Mouse (Mus musculus) ES-CJ7 (cell line): ENCODE measurements around the gene Rassf10.
"Not testable (repeated sequence)": the region's sequence is repeated elsewhere in the genome, so short reads cannot be mapped to it uniquely, and the experiment has no call there.

Source experiments
- DNase-seq: peaks from one replicate; pipeline ENCODE4 v3.0.0; 2011; ENCODE audit warnings: low read depth, low spot score

Gene Rassf10

GRCm38 (mm10) chr7:112953777-112954291, at the start of gene Rassf10:
TSS of gene Rassf10 (plus strand) at chr7:112953962.
- peak; percentile 73 for DNase-seq

GRCm38 (mm10) chr7:112906848-112907247, 46.9 kb upstream of the Rassf10 start:
- DNase-seq, result no peak

- DNase-seq, result no peak
These were observed 46.3 kb upstream of the Rassf10 start for GRCm38 (mm10) chr7:112907468-112907867.

- DNase-seq, result no peak
These were observed 44.6 kb upstream of the Rassf10 start for GRCm38 (mm10) chr7:112909164-112909563.

GRCm38 (mm10) chr7:112912969-112913368, 40.8 kb upstream of the Rassf10 start:
- DNase-seq, result no peak

GRCm38 (mm10) chr7:112915571-112915970, 38.2 kb upstream of the Rassf10 start:
- no peak for DNase-seq

- DNase-seq, result no peak
These were observed 36.0 kb upstream of the Rassf10 start for GRCm38 (mm10) chr7:112917613-112918278.

- peak; percentile 20 for DNase-seq
These were observed 35.3 kb upstream of the Rassf10 start for GRCm38 (mm10) chr7:112918279-112918991.

- DNase-seq, result peak; percentile 67
These were observed 33.9 kb upstream of the Rassf10 start for GRCm38 (mm10) chr7:112919845-112920244.

GRCm38 (mm10) chr7:112922801-112923200, 31.0 kb upstream of the Rassf10 start:
- DNase-seq, result no peak

- DNase-seq, result no peak
These were observed 30.1 kb upstream of the Rassf10 start for GRCm38 (mm10) chr7:112923712-112924111.

GRCm38 (mm10) chr7:112930669-112931068, 23.1 kb upstream of the Rassf10 start:
- no peak for DNase-seq

GRCm38 (mm10) chr7:112935876-112936275, 17.9 kb upstream of the Rassf10 start:
- DNase-seq, result not testable (repeated sequence)

- DNase-seq, result no peak
These were observed 16.7 kb upstream of the Rassf10 start for GRCm38 (mm10) chr7:112937089-112937488.

- DNase-seq, result no peak
These were observed 14.8 kb upstream of the Rassf10 start for GRCm38 (mm10) chr7:112938959-112939358.

GRCm38 (mm10) chr7:112942567-112942966, 11.2 kb upstream of the Rassf10 start:
- DNase-seq, result no peak

GRCm38 (mm10) chr7:112943056-112943455, 10.7 kb upstream of the Rassf10 start:
- DNase-seq, result no peak

GRCm38 (mm10) chr7:112946706-112947105, 7.1 kb upstream of the Rassf10 start:
- DNase-seq, result no peak

- DNase-seq, result peak; percentile 20
These were observed 765 bp downstream of the Rassf10 start for GRCm38 (mm10) chr7:112954351-112955102.

GRCm38 (mm10) chr7:112955103-112955827, 1.5 kb downstream of the Rassf10 start:
- peak; percentile 40 for DNase-seq

- no peak for DNase-seq
These were observed 2.2 kb downstream of the Rassf10 start for GRCm38 (mm10) chr7:112955955-112956354.
